Mouse (Mus musculus) embryonic facial prominence, embryonic 11.5 days (tissue): ENCODE data around the gene Vav3. TPM values are rescaled to one million over a fixed set of nuclear protein-coding genes. Genes with fewer than 3 reads are reported as not detected.

Experiments used
- ATAC-seq: fragments of 200-750 bp; cut with Nextera tagmentation; replicated peaks from 2 replicates; pipeline ENCODE4 v1.8.0; 2017; ENCODE audit warnings: low read depth; ENCODE audit not compliant: insufficient number of reproducible peaks, low FRiP score, low TSS enrichment
- DNase-seq: peaks from one replicate; pipeline ENCODE4 v3.0.0-alpha.2; 2015; ENCODE audit warnings: low spot score
- H3K27ac ChIP-seq: fragments of 300-500 bp; sonication (generic); replicated peaks from 2 replicates; pipeline ENCODE4 v1.5.1; 2014; ENCODE audit warnings: mild to moderate bottlenecking, low read depth, low read length, control low read depth
- H3K27me3 ChIP-seq: fragments of 300-500 bp; sonication (generic); 2 replicates; pipeline ENCODE4 v1.6.1; 2014; ENCODE audit warnings: mild to moderate bottlenecking, low read length, moderate library complexity, mixed read lengths; ENCODE audit not compliant: control insufficient read depth, insufficient read depth
- H3K36me3 ChIP-seq: fragments of 300-500 bp; sonication (generic); replicated peaks from 2 replicates; pipeline ENCODE4 v1.6.1; 2014; ENCODE audit warnings: low read depth, mild to moderate bottlenecking, low read length, moderate library complexity, mixed read lengths; ENCODE audit not compliant: control insufficient read depth, insufficient read depth
- H3K4me1 ChIP-seq: fragments of 300-500 bp; sonication (generic); 2 replicates; pipeline ENCODE4 v1.6.1; 2014; ENCODE audit warnings: low read length, mixed read lengths; ENCODE audit not compliant: control insufficient read depth, insufficient read depth
- H3K4me2 ChIP-seq: fragments of 300-500 bp; sonication (generic); 2 replicates; pipeline ENCODE4 v1.6.1; 2014; ENCODE audit warnings: low read depth, mild to moderate bottlenecking, control low read depth, low read length, moderate library complexity
- H3K4me3 ChIP-seq: fragments of 300-500 bp; sonication (generic); 2 replicates; pipeline ENCODE4 v1.5.1; 2014; ENCODE audit warnings: low read depth, low read length, control low read depth
- H3K9ac ChIP-seq: fragments of 300-500 bp; sonication (generic); replicated peaks from 2 replicates; pipeline ENCODE4 v1.6.1; 2014; ENCODE audit warnings: mild to moderate bottlenecking, control low read depth, low read length
- H3K9me3 ChIP-seq: fragments of 300-500 bp; sonication (generic); replicated peaks from 2 replicates; pipeline ENCODE4 v1.6.1; 2016; ENCODE audit warnings: mild to moderate bottlenecking, low read length, inconsistent platforms, mixed read lengths; ENCODE audit not compliant: control insufficient read depth
- WGBS: fragments of 180-500 bp; shearing (Covaris S2); extraction: QIAGEN DNeasy Blood & Tissue Kit; methylation state at CpG from one replicate; pipeline ENCODE4 v1.1.7; 2014; 5-methylcytosine and 5-hydroxymethylcytosine counted together
- polyA plus RNA-seq: library from polyadenylated mRNA; unstranded; fragments of >200 nt; fragmentation: Nextera tagmentation; extraction: Ambion mirVana; gene quantifications from 2 replicates; pipeline ENCODE4 v1.2.1, GENCODE M21; 2014

The Vav3 gene
- polyA plus RNA-seq, 1 experiment from 2014 or later, result 7.2 TPM

DNA sequence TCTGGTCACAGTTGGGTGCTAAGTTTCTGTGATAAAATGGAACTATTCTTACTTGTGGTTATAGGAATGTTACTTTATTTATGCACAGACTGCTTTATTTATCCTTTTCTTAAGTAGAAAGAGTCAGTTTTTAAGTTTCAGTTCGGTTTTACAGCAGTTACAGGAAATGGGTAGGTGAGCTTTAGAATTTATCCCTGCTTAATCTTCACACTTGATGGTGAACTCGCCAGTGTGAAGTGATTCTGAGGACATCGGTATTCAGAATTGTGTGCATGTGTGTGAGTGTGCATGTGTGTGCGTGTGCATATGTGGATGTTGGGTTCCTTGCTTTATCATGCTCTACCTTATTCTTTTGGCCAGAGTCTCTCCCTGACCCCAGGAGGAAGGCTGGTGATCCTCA is 32.2 kb downstream of the Vav3 start:
- Histone ChIP-seq H3K36me3 (no peaks in the 10 kb centered on the region), H3K4me1 (no peaks in the 10 kb centered on the region), H3K9ac (no peak overlapping the region), H3K4me2 (no peak overlapping the region), H3K27me3 (no peaks in the 10 kb centered on the region), H3K4me3 (no peak overlapping the region), H3K27ac (no peak overlapping the region), H3K9me3 (no peaks in the 10 kb centered on the region)
- ATAC-seq (no peak), DNase-seq (no peak)
- 87% methylated on average over 4 of the region's 4 CpGs for WGBS

DNA sequence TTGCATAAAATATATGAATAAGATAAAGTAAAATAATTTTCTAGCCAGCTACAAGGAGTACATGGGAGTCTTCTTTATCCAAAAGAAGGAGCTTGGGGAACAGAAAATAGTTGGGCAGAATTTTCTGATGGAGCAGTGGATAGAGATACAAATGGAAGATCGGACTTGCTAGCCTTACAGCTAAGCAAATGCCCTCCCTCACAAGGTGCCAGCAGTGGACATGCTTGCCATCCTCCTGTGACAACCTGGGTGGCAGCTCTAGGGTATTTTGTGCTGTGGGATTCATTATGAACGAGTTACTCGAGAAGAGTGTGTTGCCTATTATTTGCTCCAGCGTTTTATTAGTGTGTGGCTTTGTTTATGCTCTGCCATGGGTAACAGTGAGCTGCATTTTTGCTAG is 37.8 kb downstream of the Vav3 start:
- H3K9ac ChIP-seq, result no peak overlapping the region
- H3K36me3 ChIP-seq, result no peaks in the 10 kb centered on the region
- H3K27ac ChIP-seq, result no peak overlapping the region
- H3K4me2 ChIP-seq, result no peak overlapping the region
- WGBS, result 77% methylated on average over 4 of the region's 4 CpGs
- H3K4me1 ChIP-seq, result no peaks in the 10 kb centered on the region
- no peaks in the 10 kb centered on the region for H3K9me3 ChIP-seq
- DNase-seq (no peak), ATAC-seq (no peak)
- no peaks in the 10 kb centered on the region for H3K27me3 ChIP-seq
- no peak overlapping the region for H3K4me3 ChIP-seq

DNA sequence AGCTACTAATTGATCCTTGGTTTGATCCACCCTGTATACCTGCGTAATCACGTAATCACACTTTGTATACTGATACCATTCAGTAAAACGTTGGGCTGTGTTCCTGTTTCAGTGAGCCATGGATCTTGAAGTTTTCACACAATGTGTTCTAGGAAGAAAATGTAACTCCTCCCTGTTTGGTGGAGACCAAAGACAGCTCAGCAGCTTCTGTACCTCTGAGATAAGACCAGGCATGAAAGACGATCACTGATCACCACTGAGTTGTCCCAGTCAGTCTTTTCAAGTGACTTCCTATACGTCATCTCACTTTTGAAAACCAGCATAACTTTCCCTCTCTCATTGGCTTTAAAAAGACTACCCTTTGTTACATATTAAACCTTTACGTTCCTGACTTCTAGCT is 38.2 kb downstream of the Vav3 start:
- no peaks in the 10 kb centered on the region for H3K36me3 ChIP-seq
- WGBS, result 84% methylated on average over 6 of the region's 6 CpGs
- H3K4me1 ChIP-seq, result no peaks in the 10 kb centered on the region
- DNase-seq, result no peak
- no peak overlapping the region for H3K4me2 ChIP-seq
- H3K4me3 ChIP-seq, result no peak overlapping the region
- no peak for ATAC-seq
- no peaks in the 10 kb centered on the region for H3K9me3 ChIP-seq
- H3K9ac ChIP-seq, result no peak overlapping the region
- no peak overlapping the region for H3K27ac ChIP-seq
- H3K27me3 ChIP-seq, result no peaks in the 10 kb centered on the region

DNA sequence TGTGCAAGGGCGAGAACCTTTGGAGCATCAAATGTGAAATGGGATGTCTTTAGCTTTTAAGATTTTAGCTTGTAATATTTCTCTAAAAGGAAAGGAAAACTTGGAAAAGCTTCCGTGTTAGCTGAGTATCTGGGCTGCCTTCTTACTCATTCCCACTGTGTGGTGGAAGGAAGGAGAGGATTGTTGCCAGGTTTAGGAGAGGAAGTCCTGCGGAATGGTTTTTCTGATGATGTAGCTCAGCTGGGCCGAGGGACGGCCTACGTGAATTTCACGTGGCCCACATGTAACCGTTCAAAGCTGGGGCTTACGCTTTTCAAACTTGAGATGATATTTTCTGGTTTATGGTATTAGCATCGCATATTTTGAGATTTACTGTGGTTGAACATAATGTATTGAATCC is 48.3 kb downstream of the Vav3 start:
- no peak for ATAC-seq
- Histone ChIP-seq H3K9ac (no peak overlapping the region), H3K4me1 (no peaks in the 10 kb centered on the region), H3K27ac (no peak overlapping the region), H3K4me2 (no peak overlapping the region), H3K9me3 (no peaks in the 10 kb centered on the region), H3K36me3 (no peaks in the 10 kb centered on the region), H3K27me3 (no peaks in the 10 kb centered on the region), H3K4me3 (no peak overlapping the region)
- WGBS, result 91% methylated on average over 10 of the region's 10 CpGs
- no peak for DNase-seq

DNA sequence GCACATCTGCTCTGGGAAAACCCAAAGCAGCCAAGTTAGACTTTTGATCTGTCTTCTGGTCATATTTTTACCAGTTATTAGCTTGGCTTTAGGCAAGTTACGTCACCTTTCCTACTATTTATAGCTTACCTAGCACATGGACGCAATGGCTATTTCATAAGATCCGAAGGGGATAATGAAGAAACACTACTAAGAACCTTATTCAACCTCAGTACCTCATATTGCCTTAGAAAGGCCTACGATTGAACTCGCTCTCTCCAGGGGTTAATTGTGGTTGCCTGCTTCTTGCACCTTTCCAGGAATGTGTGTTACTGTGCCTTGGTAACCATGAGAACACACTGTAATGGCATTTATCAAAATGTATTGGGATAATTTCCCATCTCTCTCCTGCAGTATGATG is 61.1 kb downstream of the Vav3 start:
- Histone ChIP-seq H3K27me3 (no peaks in the 10 kb centered on the region), H3K4me2 (no peak overlapping the region), H3K9me3 (no peaks in the 10 kb centered on the region), H3K4me1 (no peaks in the 10 kb centered on the region), H3K36me3 (no peaks in the 10 kb centered on the region), H3K9ac (no peak overlapping the region), H3K27ac (no peak overlapping the region), H3K4me3 (no peak overlapping the region)
- ATAC-seq, result no peak
- DNase-seq, result no peak
- 89% methylated on average over 5 of the region's 5 CpGs for WGBS

DNA sequence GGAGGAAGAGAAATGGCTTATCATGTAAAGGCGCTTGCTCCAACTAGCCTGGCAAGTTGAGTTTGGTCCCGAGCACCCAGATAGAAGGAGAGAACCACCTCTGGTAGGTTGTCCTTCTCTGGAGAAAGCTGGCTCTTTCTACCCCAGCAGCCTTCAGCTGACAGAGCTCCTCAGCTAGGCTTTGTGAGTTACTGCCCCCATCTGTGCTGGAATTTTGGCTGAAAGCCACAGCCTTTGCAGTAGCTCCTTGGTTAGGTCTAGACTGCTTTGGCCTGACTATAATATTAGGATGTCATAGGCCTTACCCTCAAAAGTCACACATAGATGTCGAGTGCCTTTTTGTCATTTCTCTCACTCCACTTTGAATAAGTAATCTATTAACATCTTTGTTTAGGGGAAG is 70.8 kb downstream of the Vav3 start:
- no peak overlapping the region for H3K27ac ChIP-seq
- H3K4me2 ChIP-seq, result no peak overlapping the region
- WGBS, result 92% methylated on average over 3 of the region's 3 CpGs
- no peaks in the 10 kb centered on the region for H3K36me3 ChIP-seq
- ATAC-seq (no peak), DNase-seq (no peak)
- H3K9me3 ChIP-seq, result no peaks in the 10 kb centered on the region
- H3K27me3 ChIP-seq, result no peaks in the 10 kb centered on the region
- no peak overlapping the region for H3K9ac ChIP-seq
- no peaks in the 10 kb centered on the region for H3K4me1 ChIP-seq
- no peak overlapping the region for H3K4me3 ChIP-seq

DNA sequence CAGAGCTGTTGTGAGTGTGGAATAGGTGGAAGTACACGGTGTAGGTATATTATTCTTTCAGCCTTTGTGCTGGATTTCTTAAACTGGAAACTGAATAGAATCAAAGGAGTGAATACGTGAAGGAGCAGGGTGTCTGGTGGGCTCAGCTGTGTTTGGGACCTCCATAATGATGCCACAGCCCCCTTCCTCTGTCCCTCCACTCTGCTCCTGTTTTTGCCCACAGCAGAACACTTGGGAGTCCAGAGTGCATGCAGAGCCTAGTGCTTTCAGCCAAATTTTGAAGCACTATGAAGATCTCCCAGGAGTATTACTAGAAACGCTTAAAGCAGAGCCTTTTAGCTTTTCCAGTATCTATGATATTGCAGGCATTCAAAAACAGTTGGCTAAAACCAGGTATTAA is 80.0 kb downstream of the Vav3 start:
- Histone ChIP-seq H3K27me3 (no peaks in the 10 kb centered on the region), H3K9ac (no peak overlapping the region), H3K4me2 (no peak overlapping the region), H3K4me3 (no peak overlapping the region), H3K36me3 (no peaks in the 10 kb centered on the region), H3K4me1 (no peaks in the 10 kb centered on the region), H3K9me3 (no peaks in the 10 kb centered on the region), H3K27ac (no peak overlapping the region)
- no peak for DNase-seq
- WGBS, result 69% methylated on average over 3 of the region's 3 CpGs
- ATAC-seq, result no peak

DNA sequence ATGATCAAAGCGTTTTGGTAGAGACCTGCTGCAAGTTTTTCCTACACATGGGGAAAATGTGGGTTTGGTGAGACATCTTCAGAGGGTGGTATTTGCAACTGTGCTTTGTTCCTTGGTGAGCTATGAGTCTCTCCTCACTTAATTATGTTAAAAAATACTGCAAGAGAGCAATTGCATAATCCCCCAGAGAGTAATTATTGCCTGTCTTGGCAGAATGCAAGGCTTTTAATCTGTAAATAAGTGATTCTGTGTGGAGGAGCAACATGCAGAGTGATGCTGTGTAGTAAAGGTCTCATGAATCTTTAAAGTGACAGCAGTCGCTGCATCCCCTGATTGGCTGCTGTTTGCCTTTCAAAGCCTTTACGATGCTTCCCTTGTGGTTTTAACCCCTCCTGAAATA is 80.6 kb downstream of the Vav3 start:
- H3K9me3 ChIP-seq, result no peaks in the 10 kb centered on the region
- no peaks in the 10 kb centered on the region for H3K27me3 ChIP-seq
- H3K4me1 ChIP-seq, result no peaks in the 10 kb centered on the region
- DNase-seq, result no peak
- no peak overlapping the region for H3K27ac ChIP-seq
- 70% methylated on average over 3 of the region's 3 CpGs for WGBS
- no peaks in the 10 kb centered on the region for H3K36me3 ChIP-seq
- H3K9ac ChIP-seq, result no peak overlapping the region
- no peak overlapping the region for H3K4me2 ChIP-seq
- no peak for ATAC-seq
- no peak overlapping the region for H3K4me3 ChIP-seq
